Comparison of ENCODE assay signal across 8 mouse cellular contexts in genomic region chr19:46316846-46317545, GRCm38 (mm10). TPM values are rescaled to one million over a fixed set of nuclear protein-coding genes. Genes with fewer than 3 reads are reported as not detected.
DNase-seq lines count a peak whose midpoint lies in the region; ATAC-seq and TF ChIP-seq lines count a peak whose summit lies in the region.

No protein-coding gene starts in this region.

- H3K27me3 ChIP-seq in lung, embryonic 15.5 days = peaks cover 88% of the 10 kb centered on the region
- H3K27me3 ChIP-seq in forebrain, postnatal 0 days (ENCODE audit: insufficient read depth, low read length) = 0 out of 2 replicates have a peak, but pooled peaks cover 17% of the 10 kb centered on the region
- H3K27me3 ChIP-seq in megakaryocyte, embryonic 14.5 days (replicated peaks) = peaks cover 90% of the 10 kb centered on the region
- peaks cover 46% of the 10 kb centered on the region for H3K27me3 ChIP-seq in stomach, embryonic 15.5 days (replicated peaks)

- no peak overlapping the region for H3K27ac ChIP-seq in lung, embryonic 15.5 days
- H3K27ac ChIP-seq in forebrain, postnatal 0 days (ENCODE audit: low read depth, low read length) = no peak overlapping the region
- H3K27ac ChIP-seq in layer of hippocampus, adult 2 months = peak overlapping the region; percentile 93
- peak overlapping the region; percentile 83 for H3K27ac ChIP-seq in stomach, embryonic 15.5 days

- H3K36me3 ChIP-seq in lung, embryonic 15.5 days = peaks cover 4% of the 10 kb centered on the region; the same call in 1 of the 2 replicates
- peaks cover 24% of the 10 kb centered on the region for H3K36me3 ChIP-seq in forebrain, postnatal 0 days (ENCODE audit: insufficient read depth)
- peaks cover 16% of the 10 kb centered on the region for H3K36me3 ChIP-seq in megakaryocyte, embryonic 14.5 days (replicated peaks; ENCODE audit: low read length)
- H3K36me3 ChIP-seq in stomach, embryonic 15.5 days = peaks cover 7% of the 10 kb centered on the region; the same call in 1 of the 2 replicates

- H3K4me3 ChIP-seq in lung, embryonic 15.5 days = peak overlapping the region; percentile 46
- H3K4me3 ChIP-seq in forebrain, postnatal 0 days (ENCODE audit: low read depth, low read length) = peak overlapping the region; percentile 64
- H3K4me3 ChIP-seq in layer of hippocampus, adult 2 months = peak overlapping the region; percentile 71
- H3K4me3 ChIP-seq in megakaryocyte, embryonic 14.5 days (replicated peaks) = peak overlapping the region; percentile 86
- peak overlapping the region; percentile 57 for H3K4me3 ChIP-seq in stomach, embryonic 15.5 days (replicated peaks)

- H3K4me1 ChIP-seq in lung, embryonic 15.5 days = peaks cover 22% of the 10 kb centered on the region
- H3K4me1 ChIP-seq in forebrain, postnatal 0 days (ENCODE audit: insufficient read depth) = peaks cover 27% of the 10 kb centered on the region
- H3K4me1 ChIP-seq in megakaryocyte, embryonic 14.5 days = peaks cover 67% of the 10 kb centered on the region
- peaks cover 56% of the 10 kb centered on the region for H3K4me1 ChIP-seq in stomach, embryonic 15.5 days

- H3K9me3 ChIP-seq in lung, embryonic 15.5 days = no peaks in the 10 kb centered on the region
- H3K9me3 ChIP-seq in forebrain, postnatal 0 days (ENCODE audit: low read length) = no peaks in the 10 kb centered on the region
- H3K9me3 ChIP-seq in megakaryocyte, embryonic 14.5 days = no peaks in the 10 kb centered on the region
- H3K9me3 ChIP-seq in stomach, embryonic 15.5 days = no peaks in the 10 kb centered on the region

- H3K4me2 ChIP-seq in lung, embryonic 15.5 days = peak overlapping the region; percentile 64
- peak overlapping the region; percentile 83 for H3K4me2 ChIP-seq in forebrain, postnatal 0 days (ENCODE audit: low read depth)
- peak overlapping the region; percentile 74 for H3K4me2 ChIP-seq in stomach, embryonic 15.5 days

- WGBS in lung, embryonic 15.5 days = 35% methylated on average over 15 of the region's 15 CpGs
- 26% methylated on average over 15 of the region's 15 CpGs for WGBS in forebrain, postnatal 0 days
- 31% methylated on average over 15 of the region's 15 CpGs for WGBS in stomach, embryonic 15.5 days

- no peak for TF ChIP-seq CTCF in forebrain, postnatal 0 days (IDR thresholded peaks at IDR 0.05; ENCODE audit: low read depth)
- TF ChIP-seq CTCF in layer of hippocampus, adult 2 months (conservative IDR thresholded peaks at IDR 0.05) = no peak

- ATAC-seq in lung, embryonic 15.5 days (ENCODE audit: borderline replicate concordance, extremely low read depth, low FRiP score, low TSS enrichment) = no peak
- ATAC-seq in forebrain, postnatal 0 days = peak; percentile 15; the same call in 1 of the 2 replicates
- no peak for ATAC-seq in stomach, embryonic 15.5 days (ENCODE audit: insufficient read depth, low FRiP score, low read depth)

- H3K9ac ChIP-seq in lung, embryonic 15.5 days = peak overlapping the region; percentile 7; the same call in 1 of the 2 replicates
- H3K9ac ChIP-seq in forebrain, postnatal 0 days = peak overlapping the region; percentile 59
- peak overlapping the region; percentile 49 for H3K9ac ChIP-seq in stomach, embryonic 15.5 days

- DNase-seq in lung, postnatal 10 days = no peak
- peak; percentile 12 to 13 for DNase-seq in cerebellum, postnatal 10 days
- DNase-seq in forebrain, postnatal 0 days = peak; percentile 56
- DNase-seq in layer of hippocampus, adult 2 months (ENCODE audit: low spot score in 2 of 2) = peak; percentile 80 to 90
- DNase-seq in urinary bladder, postnatal 25 days (ENCODE audit: low spot score) = no peak

RNA-seq across cellular contexts. Expression of gene Psd, which starts 10.0 kb away (rescaled TPM):
- 7.0 and 8.3 TPM in 2 replicates for polyA plus RNA-seq in lung, embryonic 15.5 days (2015; fragmentation: Nextera tagmentation; extraction: Ambion mirVana)
- 395 and 483 TPM in 2 replicates for total RNA-seq in forebrain, postnatal 0 days (2014; rRNA removed)
- 158 and 178 TPM in 2 replicates for polyA plus RNA-seq in forebrain, postnatal 0 days (2015; fragmentation: Nextera tagmentation; extraction: Ambion mirVana)
- 100 to 1,000 TPM; 761 to 778 TPM for total RNA-seq in layer of hippocampus, adult 2 months (2021)
- 0.19 TPM in 1 of 2 replicates, not detected in the other for polyA plus RNA-seq in megakaryocyte, embryonic 14.5 days (2012; ENCODE audit: insufficient read depth, low replicate concordance)
- polyA plus RNA-seq in stomach, embryonic 15.5 days (2015; fragmentation: Nextera tagmentation; extraction: Ambion mirVana) = 52.9 and 54.7 TPM in 2 replicates

RNA-seq across cellular contexts. Expression of gene Fbxl15, which starts 11.0 kb away (rescaled TPM):
- 13.3 and 14.2 TPM in 2 replicates for polyA plus RNA-seq in lung, embryonic 15.5 days (2015; fragmentation: Nextera tagmentation; extraction: Ambion mirVana)
- 37.2 and 54.8 TPM in 2 replicates for total RNA-seq in forebrain, postnatal 0 days (2014; rRNA removed)
- 50.3 and 59.1 TPM in 2 replicates for polyA plus RNA-seq in forebrain, postnatal 0 days (2015; fragmentation: Nextera tagmentation; extraction: Ambion mirVana)
- 10 to 100 TPM; 26.8 to 28.9 TPM for total RNA-seq in layer of hippocampus, adult 2 months (2021)
- 17.4 and 18.6 TPM in 2 replicates for polyA plus RNA-seq in megakaryocyte, embryonic 14.5 days (2012; ENCODE audit: insufficient read depth, low replicate concordance)
- 16.7 TPM in 2 replicates for polyA plus RNA-seq in stomach, embryonic 15.5 days (2015; fragmentation: Nextera tagmentation; extraction: Ambion mirVana)

RNA-seq across cellular contexts. Expression of gene Nfkb2, which starts 12.9 kb away (rescaled TPM):
- polyA plus RNA-seq in lung, embryonic 15.5 days (2015; fragmentation: Nextera tagmentation; extraction: Ambion mirVana) = 9.1 and 10.5 TPM in 2 replicates
- total RNA-seq in forebrain, postnatal 0 days (2014; rRNA removed) = 2.2 TPM in 2 replicates
- polyA plus RNA-seq in forebrain, postnatal 0 days (2015; fragmentation: Nextera tagmentation; extraction: Ambion mirVana) = 1.2 and 1.3 TPM in 2 replicates
- total RNA-seq in layer of hippocampus, adult 2 months (2021) = 1 to 10 TPM; 2.1 to 2.4 TPM
- polyA plus RNA-seq in megakaryocyte, embryonic 14.5 days (2012; ENCODE audit: insufficient read depth, low replicate concordance) = 32.0 and 46.7 TPM in 2 replicates
- 10.6 TPM in 2 replicates for polyA plus RNA-seq in stomach, embryonic 15.5 days (2015; fragmentation: Nextera tagmentation; extraction: Ambion mirVana)

RNA-seq across cellular contexts. Expression of gene Cuedc2, which starts 21.5 kb away (rescaled TPM):
- 146 and 154 TPM in 2 replicates for polyA plus RNA-seq in lung, embryonic 15.5 days (2015; fragmentation: Nextera tagmentation; extraction: Ambion mirVana)
- 214 and 275 TPM in 2 replicates for total RNA-seq in forebrain, postnatal 0 days (2014; rRNA removed)
- polyA plus RNA-seq in forebrain, postnatal 0 days (2015; fragmentation: Nextera tagmentation; extraction: Ambion mirVana) = 388 and 443 TPM in 2 replicates
- 100 to 1,000 TPM; 171 to 178 TPM for total RNA-seq in layer of hippocampus, adult 2 months (2021)
- 39.1 and 126 TPM in 2 replicates for polyA plus RNA-seq in megakaryocyte, embryonic 14.5 days (2012; ENCODE audit: insufficient read depth, low replicate concordance)
- polyA plus RNA-seq in stomach, embryonic 15.5 days (2015; fragmentation: Nextera tagmentation; extraction: Ambion mirVana) = 134 and 137 TPM in 2 replicates

RNA-seq across cellular contexts. Expression of gene Mfsd13a, which starts 23.9 kb away (rescaled TPM):
- 10.1 and 10.5 TPM in 2 replicates for polyA plus RNA-seq in lung, embryonic 15.5 days (2015; fragmentation: Nextera tagmentation; extraction: Ambion mirVana)
- total RNA-seq in forebrain, postnatal 0 days (2014; rRNA removed) = 4.1 and 5.3 TPM in 2 replicates
- 11.5 and 14.1 TPM in 2 replicates for polyA plus RNA-seq in forebrain, postnatal 0 days (2015; fragmentation: Nextera tagmentation; extraction: Ambion mirVana)
- 10 to 100 TPM; 30.2 to 30.5 TPM for total RNA-seq in layer of hippocampus, adult 2 months (2021)
- 8.8 and 9.9 TPM in 2 replicates for polyA plus RNA-seq in megakaryocyte, embryonic 14.5 days (2012; ENCODE audit: insufficient read depth, low replicate concordance)
- 11.9 and 12.9 TPM in 2 replicates for polyA plus RNA-seq in stomach, embryonic 15.5 days (2015; fragmentation: Nextera tagmentation; extraction: Ambion mirVana)

Comparison
In these comparisons a context has a peak if more than half of its experiments do, and no peak if none do; other contexts are left out.
1. H3K27ac ChIP-seq: peak in layer of hippocampus, adult 2 months (single experiment) and stomach, embryonic 15.5 days (single experiment); none in lung, embryonic 15.5 days (single experiment) and forebrain, postnatal 0 days (single experiment).
2. H3K9ac ChIP-seq: peak in every context shown above with its lines; median percentile 59 in forebrain, postnatal 0 days; 49 in stomach, embryonic 15.5 days; 7 in lung, embryonic 15.5 days.
3. DNase-seq: peak in cerebellum, postnatal 10 days (2 of 2), forebrain, postnatal 0 days (single experiment) and layer of hippocampus, adult 2 months (2 of 2); none in lung, postnatal 10 days (single experiment) and urinary bladder, postnatal 25 days (single experiment).
4. Peak in every context shown above with its lines, with median percentiles within 50 percentile points of each other: H3K4me2 ChIP-seq and H3K4me3 ChIP-seq.